Mouse (Mus musculus): ENCODE data around the gene Smim15.

Gene Smim15

GRCm38 (mm10) chr13:108044222-108044941 is at the start of gene Smim15:
TSS of gene Smim15 (plus strand) at chr13:108044446.
- DNase-seq (ENCODE audit: low read depth, low spot score): peak; percentile 85

DNA sequence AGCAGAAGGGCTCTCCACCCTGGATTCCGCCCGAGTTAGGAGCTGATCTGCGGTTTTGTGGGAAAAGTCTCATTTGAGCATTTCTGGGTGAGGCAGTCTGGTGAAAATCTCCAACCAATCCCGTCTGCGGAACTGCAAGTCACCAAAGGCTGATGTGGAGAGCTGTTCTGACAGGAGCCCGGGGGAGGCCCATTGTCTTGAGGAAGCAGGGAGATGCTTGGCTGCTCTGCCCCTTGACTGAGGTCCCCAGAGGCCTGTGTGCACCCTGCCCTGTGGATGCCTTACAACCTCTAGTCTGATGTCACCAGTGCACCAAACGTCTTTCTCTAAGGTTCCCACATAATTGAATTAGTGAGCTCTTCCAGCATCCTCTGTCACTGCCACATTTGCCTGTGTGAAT is 49.0 kb upstream of the Smim15 start:
- no peak for DNase-seq (ENCODE audit: low read depth, low spot score)

DNA sequence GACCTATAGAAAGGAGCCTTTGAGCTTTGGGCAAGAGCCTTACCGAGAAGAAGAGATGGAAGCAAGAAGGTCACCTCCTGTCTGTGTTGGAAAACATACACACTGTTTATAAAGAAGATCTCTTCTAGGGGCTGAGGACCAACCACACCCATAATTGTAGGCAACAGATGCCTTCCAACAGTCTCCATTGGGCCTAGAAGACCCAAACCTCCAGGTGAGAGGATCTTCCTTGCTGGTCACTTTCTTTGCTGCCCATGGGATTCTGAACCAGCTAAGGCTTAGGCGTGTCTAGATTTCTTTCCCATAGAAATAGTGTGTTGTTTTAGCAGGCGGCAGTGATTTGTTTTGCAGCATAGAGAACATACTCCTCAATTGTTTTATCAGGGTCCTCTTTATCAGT is 47.9 kb upstream of the Smim15 start:
- no peak for DNase-seq (ENCODE audit: low read depth, low spot score)

DNA sequence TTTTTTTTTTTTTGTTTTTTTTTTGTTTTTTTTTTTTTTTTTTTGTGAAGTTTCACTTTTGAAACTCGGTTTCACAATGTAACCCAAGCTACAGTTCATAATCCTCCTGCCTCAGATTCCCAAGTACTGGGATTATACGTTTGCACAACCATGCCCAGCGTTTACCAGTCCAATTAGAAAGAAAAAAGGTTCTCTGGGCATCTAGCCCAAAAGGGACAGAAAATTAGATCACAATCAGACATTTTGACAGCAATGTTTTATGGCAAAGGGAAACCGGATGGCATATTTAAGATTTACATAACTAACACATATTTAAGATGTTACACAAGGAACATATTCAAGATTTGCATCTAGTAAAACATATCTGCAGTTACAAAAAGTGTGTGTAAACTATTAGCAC is 36.4 kb upstream of the Smim15 start:
- no peak for DNase-seq (ENCODE audit: low read depth, low spot score)

GRCm38 (mm10) chr13:108013110-108013509 is 31.1 kb upstream of the Smim15 start:
- no peak for DNase-seq (ENCODE audit: low read depth, low spot score)

DNA sequence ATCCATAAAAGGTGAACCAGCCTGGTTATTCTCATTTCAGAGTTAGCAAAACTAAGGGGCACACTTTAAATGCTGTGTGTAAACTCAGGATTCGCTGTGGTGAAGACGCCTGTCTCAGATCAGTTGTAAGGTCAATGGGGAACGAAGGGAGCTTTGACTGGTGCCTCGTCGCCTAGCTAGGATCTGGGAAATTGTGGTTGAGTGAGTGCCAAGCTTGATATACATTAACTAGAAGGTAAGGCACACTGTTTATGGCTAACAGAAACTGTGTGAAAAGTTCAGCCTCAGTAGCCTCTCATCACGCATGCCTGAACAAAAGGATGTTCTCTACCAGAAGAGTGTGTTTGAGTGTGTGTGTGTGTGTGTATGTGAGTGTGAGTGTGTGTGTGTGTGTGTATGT is 30.4 kb upstream of the Smim15 start:
- no peak for DNase-seq (ENCODE audit: low read depth, low spot score)

- DNase-seq (ENCODE audit: low read depth, low spot score): no peak
Measured at GRCm38 (mm10) chr13:108015166-108015565, 29.1 kb upstream of the Smim15 start.

- no peak for DNase-seq (ENCODE audit: low read depth, low spot score)
Measured at GRCm38 (mm10) chr13:108017349-108017748, 26.9 kb upstream of the Smim15 start.

GRCm38 (mm10) chr13:108025802-108026201 is 18.4 kb upstream of the Smim15 start:
- no peak for DNase-seq (ENCODE audit: low read depth, low spot score)

- no peak for DNase-seq (ENCODE audit: low read depth, low spot score)
Measured at GRCm38 (mm10) chr13:108032789-108033188, 11.5 kb upstream of the Smim15 start.

- no peak for DNase-seq (ENCODE audit: low read depth, low spot score)
Measured at GRCm38 (mm10) chr13:108039375-108039774, 4.9 kb upstream of the Smim15 start.

GRCm38 (mm10) chr13:108039902-108040301 is 4.3 kb upstream of the Smim15 start:
- no peak for DNase-seq (ENCODE audit: low read depth, low spot score)

GRCm38 (mm10) chr13:108040451-108040850 is 3.8 kb upstream of the Smim15 start:
- no peak for DNase-seq (ENCODE audit: low read depth, low spot score)

DNA sequence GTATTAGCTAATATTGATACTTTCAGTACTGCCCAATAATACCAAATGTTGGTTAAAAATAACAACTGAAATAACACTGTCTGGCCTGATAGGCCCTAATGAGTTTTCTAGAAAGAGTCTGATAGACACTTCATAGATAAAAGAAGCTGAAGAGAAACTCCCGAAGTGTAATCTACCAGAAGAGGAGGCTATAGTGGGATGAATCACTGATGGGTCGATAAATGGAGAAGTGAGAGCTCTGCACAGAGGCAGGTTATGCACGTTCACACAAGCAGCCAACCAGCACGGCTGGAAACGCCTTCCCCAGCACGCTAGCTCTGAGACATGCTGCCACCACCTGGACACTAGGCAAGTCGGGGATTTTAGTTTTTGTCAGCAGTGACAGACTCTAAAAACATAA is 2.9 kb upstream of the Smim15 start:
- DNase-seq (ENCODE audit: low read depth, low spot score): no peak

DNA sequence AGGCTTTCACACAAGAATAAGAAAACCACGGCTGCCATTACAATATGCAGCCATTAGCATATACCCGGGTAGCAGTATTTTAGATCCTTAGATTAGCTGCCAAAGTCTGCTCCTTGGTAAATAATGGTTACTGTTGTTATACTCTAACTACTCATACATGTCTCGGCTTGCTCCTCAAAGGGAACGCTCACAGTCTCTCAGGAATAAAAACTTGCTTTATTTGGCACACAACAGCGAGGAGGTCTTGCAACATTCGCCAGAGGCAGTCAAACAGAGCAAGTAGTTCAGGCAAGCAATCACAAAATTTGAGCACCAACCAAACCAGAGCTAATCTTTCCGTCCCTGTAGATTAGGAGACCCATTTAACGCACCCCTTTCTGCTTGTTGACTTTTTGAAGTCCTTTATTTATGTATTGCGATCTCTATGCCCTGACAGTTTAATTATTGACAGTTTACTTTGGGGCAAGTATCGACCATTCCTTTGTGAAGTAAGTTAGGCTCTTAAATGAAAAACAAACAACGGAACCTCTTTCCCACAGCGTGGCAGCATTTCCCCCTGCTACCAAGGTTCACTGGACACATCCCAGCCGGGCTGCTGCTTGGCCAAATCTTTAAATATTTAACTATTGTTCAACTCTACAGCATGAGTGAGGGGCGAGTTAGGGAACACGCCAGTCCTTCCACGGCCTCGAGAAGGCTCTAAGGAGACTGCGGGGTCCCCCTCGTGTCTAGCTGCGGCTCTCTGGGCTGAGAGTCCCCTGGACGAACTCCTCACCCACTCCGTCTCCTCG is 620 bp upstream of the Smim15 start:
- no peak for DNase-seq (ENCODE audit: low read depth, low spot score)

DNA sequence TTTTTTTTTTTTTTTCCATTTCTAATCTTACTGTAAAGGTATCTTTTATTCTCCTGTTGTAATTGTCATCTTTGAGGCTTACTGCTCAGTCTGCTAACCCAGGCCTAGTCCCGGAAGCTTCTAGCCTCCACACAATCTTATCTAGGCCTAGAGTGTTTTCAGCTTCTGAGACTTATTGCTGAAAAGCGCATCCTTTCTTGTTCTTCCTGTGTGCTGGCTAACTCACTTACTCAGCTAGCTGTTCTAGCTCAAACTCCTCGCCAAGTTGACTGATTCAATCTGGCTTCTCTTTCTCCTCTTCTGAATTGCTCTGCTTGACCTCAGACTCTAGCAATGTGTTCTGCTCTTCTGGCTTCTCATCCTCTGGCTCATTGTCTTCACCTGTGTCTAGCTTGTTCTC is 1.4 kb downstream of the Smim15 start:
- no peak for DNase-seq (ENCODE audit: low read depth, low spot score)

DNA sequence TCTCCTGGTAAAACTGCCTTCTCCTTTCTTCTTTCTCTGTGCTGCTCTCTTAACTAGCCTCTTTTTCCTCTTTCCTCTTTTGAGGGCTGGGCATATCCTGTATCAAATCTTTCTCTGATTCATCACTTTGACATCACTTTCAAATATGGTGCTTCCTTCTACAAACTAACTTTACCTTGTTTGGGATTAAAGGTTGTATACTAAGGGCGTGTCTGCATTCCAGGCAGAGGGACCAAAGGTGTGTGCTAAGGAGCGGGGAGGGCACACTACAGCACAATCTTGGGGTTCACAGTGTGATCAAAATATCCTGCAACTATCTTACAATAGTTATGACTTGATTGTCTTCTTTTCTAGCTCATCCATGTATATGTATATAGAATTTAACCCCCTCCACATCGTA is 1.8 kb downstream of the Smim15 start:
- no peak for DNase-seq (ENCODE audit: low read depth, low spot score)

DNA sequence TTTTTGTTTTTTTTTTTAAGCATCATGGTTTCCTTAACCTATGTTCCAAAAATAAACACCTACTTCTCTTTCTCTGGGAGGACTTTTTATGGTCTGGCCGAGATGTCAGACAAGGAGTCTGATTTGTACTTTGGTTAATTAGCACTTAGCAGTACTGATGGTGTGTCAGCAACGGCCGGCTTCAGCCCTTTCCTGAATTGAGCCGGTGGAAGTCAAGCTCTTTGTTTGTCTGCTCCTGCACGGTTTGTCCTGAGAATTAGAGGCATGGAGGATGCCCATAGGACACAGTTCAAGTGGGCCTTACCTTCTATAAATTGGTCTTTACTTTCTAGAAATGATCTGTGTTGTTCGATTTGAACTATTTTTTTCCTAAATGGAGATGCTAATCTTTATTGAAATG is 2.6 kb downstream of the Smim15 start:
- DNase-seq (ENCODE audit: low read depth, low spot score): no peak

DNA sequence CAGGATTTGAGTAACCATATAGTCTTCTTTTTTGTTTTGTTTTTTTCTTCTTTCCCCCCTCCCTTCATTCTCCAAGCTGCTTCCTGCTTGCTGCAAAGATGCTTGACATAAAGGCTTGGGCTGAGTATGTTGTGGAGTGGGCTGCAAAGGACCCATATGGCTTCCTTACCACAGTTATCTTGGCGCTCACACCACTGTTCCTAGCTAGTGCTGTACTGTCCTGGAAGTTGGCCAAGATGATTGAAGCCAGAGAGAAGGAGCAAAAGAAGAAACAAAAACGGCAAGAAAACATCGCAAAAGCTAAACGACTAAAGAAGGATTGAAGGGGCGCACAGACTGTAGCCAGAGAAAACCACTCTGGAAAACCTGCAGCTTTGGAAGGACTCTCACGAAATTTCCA is 3.1 kb downstream of the Smim15 start:
- DNase-seq (ENCODE audit: low read depth, low spot score): no peak

DNA sequence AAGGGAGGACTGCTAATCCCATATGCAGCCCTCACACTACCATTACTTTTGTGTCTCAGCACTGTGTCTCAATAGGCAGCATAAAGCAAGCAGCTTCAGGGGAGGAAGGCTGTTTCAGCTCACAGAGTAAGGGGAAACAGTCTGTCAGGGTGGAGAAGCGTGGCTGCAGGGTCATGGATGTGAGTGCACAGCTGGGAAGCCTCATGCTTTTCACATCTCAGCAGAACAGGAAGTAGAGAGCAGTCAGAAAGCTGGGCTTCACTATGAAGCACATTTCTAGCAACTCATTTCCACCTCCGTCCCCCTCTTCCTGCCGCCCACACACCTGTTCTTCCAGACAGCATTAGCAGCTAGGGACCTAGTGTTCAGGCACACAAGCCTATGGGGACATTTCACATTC is 12.7 kb downstream of the Smim15 start:
- DNase-seq (ENCODE audit: low read depth, low spot score): no peak

DNA sequence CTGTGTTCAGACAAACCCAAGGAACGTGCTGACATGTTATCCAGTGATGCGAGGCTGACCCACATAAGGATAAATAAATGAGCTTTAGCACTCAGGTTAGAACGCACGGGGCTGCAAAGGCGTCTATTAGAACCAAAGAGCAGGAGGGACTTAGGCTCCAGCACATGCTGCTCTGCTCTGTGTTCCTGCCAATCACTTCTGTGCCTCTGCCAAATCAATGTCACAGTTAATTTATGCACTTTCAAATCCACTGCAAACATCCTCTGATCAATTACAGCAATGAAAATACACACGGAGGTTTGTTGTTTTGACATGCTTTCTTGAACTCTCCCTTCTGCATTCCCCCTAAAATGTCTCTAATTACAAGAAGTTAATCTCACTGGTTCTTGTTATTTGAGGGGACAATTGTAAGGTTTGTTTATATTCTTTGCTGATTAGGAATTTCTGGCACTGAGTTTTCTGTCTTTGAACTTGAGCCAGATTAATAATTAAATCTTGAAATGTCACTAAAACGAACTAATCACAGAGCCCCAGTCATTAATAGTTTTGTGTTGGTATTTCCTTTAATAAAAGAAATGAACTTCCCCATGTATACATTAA is 16.1 kb downstream of the Smim15 start:
- no peak for DNase-seq (ENCODE audit: low read depth, low spot score)

- DNase-seq (ENCODE audit: low read depth, low spot score): no peak
Measured at GRCm38 (mm10) chr13:108060936-108061578, 16.8 kb downstream of the Smim15 start.

Data from retina, postnatal 7 days (tissue).